Mouse (Mus musculus) spleen, adult 2 months (tissue): ENCODE measurements at regions not wholly inside any gene's neighbourhood (a gene's known extent, or its start where the extent isn't known, plus 50 kb on each side); places are given as distances from the start of the nearest gene placed in this dataset.

ENCODE experiments used
- DNase-seq, 2 experiments: peaks; one replicate each; pipeline versions ENCODE4 v3.0.0 to v3.0.0-alpha.2; 2012 to 2021; ENCODE audit warnings: low spot score in 2 of 2, low read depth in 1 of 2
- H3K27ac ChIP-seq: fragments of 200-500 bp; 2 replicates; pipeline ENCODE4 v1.5.1; 2012; ENCODE audit warnings: low read length, inconsistent platforms; ENCODE audit not compliant: insufficient read depth
- H3K27me3 ChIP-seq: fragments of 200-500 bp; 2 replicates; pipeline ENCODE4 v1.6.1; 2012; ENCODE audit warnings: mild to moderate bottlenecking, moderate library complexity, low read length, inconsistent platforms; ENCODE audit not compliant: control insufficient read depth, insufficient read depth
- H3K36me3 ChIP-seq: fragments of 200-500 bp; 2 replicates; pipeline ENCODE4 v1.6.1; 2012; ENCODE audit warnings: mild to moderate bottlenecking, low read length, inconsistent platforms; ENCODE audit not compliant: control insufficient read depth, insufficient read depth
- H3K4me1 ChIP-seq: fragments of 200-500 bp; 2 replicates; pipeline ENCODE4 v1.6.1; 2011; ENCODE audit warnings: inconsistent platforms; ENCODE audit not compliant: control insufficient read depth, insufficient read depth, insufficient read length
- H3K4me3 ChIP-seq: fragments of 200-500 bp; 2 replicates; pipeline ENCODE4 v1.5.1; 2011; ENCODE audit warnings: mild to moderate bottlenecking, inconsistent platforms; ENCODE audit not compliant: insufficient read depth, insufficient read length; ENCODE audit errors: extremely low read depth
- CTCF ChIP-seq: fragments of 200-500 bp; IDR thresholded peaks from 2 replicates; pipeline ENCODE4 v1.5.1; 2011; ENCODE audit warnings: mild to moderate bottlenecking, inconsistent platforms; ENCODE audit not compliant: insufficient read depth, insufficient read length, insufficient replicate concordance; ENCODE audit errors: extremely low read depth
- POLR2A ChIP-seq: fragments of 200-500 bp; IDR thresholded peaks from 2 replicates; pipeline ENCODE4 v1.6.1; 2011; ENCODE audit warnings: low read depth, low read length, inconsistent platforms
- WGBS: fragments of 180-500 bp; shearing (Covaris S2); methylation state at CpG from one replicate; pipeline ENCODE4 v1.1.7; 2018; 5-methylcytosine and 5-hydroxymethylcytosine counted together

- 92% methylated on average over 6 of the region's 6 CpGs for WGBS
- TF ChIP-seq CTCF (no peak), POLR2A (no peak)
- Histone ChIP-seq H3K27me3 (no peaks in the 10 kb centered on the region), H3K36me3 (no peaks in the 10 kb centered on the region), H3K27ac (no peak overlapping the region), H3K4me3 (no peak overlapping the region), H3K4me1 (no peaks in the 10 kb centered on the region)
- DNase-seq: no peak
Observed at GRCm38 (mm10) chr7:124600767-124601166, 618.1 kb downstream of the Hs3st4 start.

GRCm38 (mm10) chr7:124604581-124604980 is 621.9 kb downstream of the Hs3st4 start:
- no peaks in the 10 kb centered on the region for H3K27me3 ChIP-seq
- WGBS: 80% methylated on average over 2 of the region's 2 CpGs
- H3K27ac ChIP-seq: no peak overlapping the region
- no peak for DNase-seq
- H3K4me3 ChIP-seq: no peak overlapping the region
- TF ChIP-seq POLR2A (no peak), CTCF (no peak)
- H3K4me1 ChIP-seq: no peaks in the 10 kb centered on the region
- no peaks in the 10 kb centered on the region for H3K36me3 ChIP-seq

DNA sequence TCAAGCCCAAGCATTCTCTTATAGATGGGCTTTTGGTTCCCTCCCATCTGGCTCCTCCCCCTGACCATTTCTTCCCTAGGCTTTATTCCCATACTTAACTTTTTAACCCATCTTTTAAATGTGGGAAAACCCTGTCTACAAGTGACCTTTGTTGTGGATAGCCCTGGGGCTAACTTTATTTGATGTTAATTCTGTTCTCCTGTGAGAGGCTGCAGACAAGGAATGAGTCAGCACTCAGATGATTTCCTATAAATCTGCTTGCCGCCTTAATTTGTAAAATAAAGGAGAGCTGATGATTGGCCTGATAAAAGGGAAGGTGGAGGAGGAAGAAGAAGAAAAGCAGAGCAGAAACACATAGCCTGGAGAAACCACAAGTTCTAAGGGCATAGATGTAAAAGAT is 623.3 kb downstream of the Hs3st4 start:
- DNase-seq: no peak
- Histone ChIP-seq H3K27ac (no peak overlapping the region), H3K4me3 (no peak overlapping the region), H3K36me3 (no peaks in the 10 kb centered on the region), H3K4me1 (no peaks in the 10 kb centered on the region), H3K27me3 (no peaks in the 10 kb centered on the region)
- TF ChIP-seq POLR2A: no peak
- no peak for TF ChIP-seq CTCF
- 69% methylated on average over 1 of the region's 1 CpGs for WGBS

DNA sequence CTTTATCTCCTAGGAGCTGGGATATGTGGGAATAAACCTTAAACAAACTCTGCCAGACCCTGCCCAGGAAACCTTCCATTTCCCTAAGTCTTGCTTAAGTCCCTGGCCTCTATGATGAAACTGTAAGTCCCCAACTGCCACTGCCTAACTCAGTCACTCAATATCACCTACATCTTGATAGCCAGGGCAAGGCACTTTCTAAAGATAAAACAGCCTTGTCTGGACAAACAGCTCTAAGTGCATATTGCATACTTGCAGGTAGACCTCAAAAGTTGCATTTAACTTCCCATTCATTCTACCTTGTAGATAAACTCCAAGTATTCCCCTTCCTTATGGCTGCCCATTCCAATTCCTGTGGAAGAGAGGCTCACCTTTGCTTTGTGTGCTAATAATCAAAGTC is 624.4 kb downstream of the Hs3st4 start:
- DNase-seq: no peak
- H3K36me3 ChIP-seq: no peaks in the 10 kb centered on the region
- H3K27me3 ChIP-seq: no peaks in the 10 kb centered on the region
- TF ChIP-seq POLR2A: no peak
- TF ChIP-seq CTCF: no peak
- no peak overlapping the region for H3K4me3 ChIP-seq
- H3K27ac ChIP-seq: no peak overlapping the region
- no peaks in the 10 kb centered on the region for H3K4me1 ChIP-seq

DNA sequence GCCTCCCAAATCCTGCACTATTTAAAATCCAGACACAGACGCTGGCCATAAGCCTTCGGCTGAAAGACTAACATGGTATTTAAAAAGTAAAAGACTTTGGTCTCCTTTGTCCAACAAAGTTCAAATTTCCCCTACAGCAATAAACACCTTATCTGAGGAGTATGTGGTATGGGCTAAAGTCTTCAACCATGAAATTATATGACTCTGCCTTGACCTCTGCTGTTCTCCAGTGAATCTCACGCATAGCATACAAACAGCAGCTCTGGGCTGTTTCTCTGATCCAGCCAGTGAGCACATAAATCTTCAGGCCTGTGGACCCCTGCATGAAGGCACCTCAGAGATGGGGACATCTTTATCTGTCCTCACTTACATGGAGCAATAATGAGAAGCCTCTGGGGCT is 627.8 kb downstream of the Hs3st4 start:
- DNase-seq: no peak
- 88% methylated on average over 3 of the region's 3 CpGs for WGBS

GRCm38 (mm10) chr7:124647131-124647530 is 664.5 kb downstream of the Hs3st4 start:
- Histone ChIP-seq H3K4me3 (no peak overlapping the region), H3K36me3 (no peaks in the 10 kb centered on the region), H3K27me3 (no peaks in the 10 kb centered on the region), H3K4me1 (no peaks in the 10 kb centered on the region), H3K27ac (no peak overlapping the region)
- no peak for DNase-seq
- TF ChIP-seq CTCF: no peak
- WGBS: 85% methylated on average over 6 of the region's 6 CpGs

More for the DNA sequence above, 627.8 kb downstream of the Hs3st4 start:
- Histone ChIP-seq H3K4me3 (no peak overlapping the region), H3K4me1 (no peaks in the 10 kb centered on the region), H3K27me3 (no peaks in the 10 kb centered on the region), H3K36me3 (no peaks in the 10 kb centered on the region), H3K27ac (no peak overlapping the region)
- no peak for TF ChIP-seq POLR2A
- no peak for TF ChIP-seq CTCF

DNA sequence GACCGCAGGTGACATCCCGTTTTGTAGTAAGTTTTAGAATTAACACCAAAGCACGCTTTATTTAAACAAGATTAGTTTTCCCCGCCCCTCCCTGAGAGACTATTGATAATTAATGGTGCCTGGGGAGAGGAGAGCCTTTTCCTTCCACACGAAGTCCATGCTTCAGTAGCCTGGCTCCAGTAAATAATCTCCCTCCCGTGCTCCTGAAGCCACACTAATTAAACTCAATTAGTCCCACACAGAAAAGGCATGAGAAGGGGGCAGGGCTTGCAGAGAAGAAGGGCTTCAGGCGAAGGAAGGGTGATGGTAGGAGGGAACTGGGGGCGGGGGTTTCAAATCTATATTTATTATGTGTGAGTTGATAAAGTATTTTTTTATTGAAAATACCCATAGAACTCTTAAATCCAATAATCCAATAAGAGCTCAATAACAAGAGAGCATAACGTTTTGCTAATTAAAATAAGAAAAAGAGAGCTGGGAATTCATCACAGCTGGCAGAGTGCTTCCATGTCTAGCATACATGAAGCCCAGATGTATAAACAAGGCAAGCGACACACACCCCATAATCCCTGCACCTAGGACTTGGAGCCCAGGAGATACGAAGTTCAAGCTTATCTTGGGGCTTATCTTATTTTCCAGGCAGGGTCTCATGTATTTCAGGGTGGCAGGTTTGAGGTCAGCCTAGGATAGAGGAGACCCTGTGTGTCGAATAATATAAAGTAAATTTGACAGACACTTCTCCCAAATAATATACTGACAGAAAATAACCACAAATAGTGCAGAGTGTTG is 684.7 kb downstream of the Hs3st4 start:
- 66% methylated on average over 12 of the region's 12 CpGs for WGBS
- no peak for DNase-seq
- Histone ChIP-seq H3K36me3 (no peaks in the 10 kb centered on the region), H3K27ac (no peak overlapping the region), H3K27me3 (no peaks in the 10 kb centered on the region), H3K4me1 (no peaks in the 10 kb centered on the region), H3K4me3 (no peak overlapping the region)
- TF ChIP-seq CTCF: no peak
- no peak for TF ChIP-seq POLR2A

- H3K27ac ChIP-seq: no peak overlapping the region
- no peaks in the 10 kb centered on the region for H3K4me1 ChIP-seq
- TF ChIP-seq CTCF (no peak), POLR2A (no peak)
- H3K27me3 ChIP-seq: no peaks in the 10 kb centered on the region
- WGBS: 79% methylated on average over 4 of the region's 4 CpGs
- H3K4me3 ChIP-seq: no peak overlapping the region
- DNase-seq: no peak
- H3K36me3 ChIP-seq: no peaks in the 10 kb centered on the region
Observed at GRCm38 (mm10) chr7:124668058-124668457, 685.4 kb downstream of the Hs3st4 start.
